Mouse (Mus musculus) natural killer cell, adult 2 months (primary cell): ENCODE measurements around the gene Syt16.

Experiments used
- DNase-seq, 2 experiments: peaks; one replicate each; pipeline ENCODE4 v3.0.0; 2022; ENCODE audit warnings: low spot score in 2 of 2

Syt16 gene

GRCm38 (mm10) chr12:73997297-73998127 lies at the start of gene Syt16:
Syt16 (plus strand) TSS chr12:73997661.
- no peak for DNase-seq

GRCm38 (mm10) chr12:73948415-73948814 lies 49.0 kb upstream of the Syt16 start:
- no peak for DNase-seq

- peak in 1 of 2 experiments; percentile 2 for DNase-seq
These were observed 48.0 kb upstream of the Syt16 start for GRCm38 (mm10) chr12:73949318-73950058.

DNA sequence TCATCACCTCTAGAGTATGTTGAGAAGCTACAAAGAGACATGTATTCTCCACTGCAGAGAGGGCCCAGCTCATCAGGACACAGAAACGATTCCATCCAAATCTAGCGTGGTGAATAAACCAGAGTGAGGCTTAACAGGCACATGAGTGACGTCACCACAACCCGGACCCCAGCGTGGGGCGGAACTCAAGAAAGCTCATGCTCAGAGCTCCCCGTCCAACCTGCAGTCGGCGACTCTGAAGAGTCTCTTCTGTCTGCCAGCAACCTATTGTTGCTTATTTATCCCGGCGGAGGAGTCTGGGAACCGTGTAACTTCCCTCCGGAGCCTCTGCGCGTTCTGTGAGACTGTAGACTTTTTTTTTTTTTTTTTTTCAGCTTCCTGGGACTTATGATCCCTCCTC lies 44.6 kb upstream of the Syt16 start:
- peak; percentile 32 to 47 for DNase-seq

GRCm38 (mm10) chr12:73953420-73954186 lies 43.9 kb upstream of the Syt16 start:
- no peak for DNase-seq

DNA sequence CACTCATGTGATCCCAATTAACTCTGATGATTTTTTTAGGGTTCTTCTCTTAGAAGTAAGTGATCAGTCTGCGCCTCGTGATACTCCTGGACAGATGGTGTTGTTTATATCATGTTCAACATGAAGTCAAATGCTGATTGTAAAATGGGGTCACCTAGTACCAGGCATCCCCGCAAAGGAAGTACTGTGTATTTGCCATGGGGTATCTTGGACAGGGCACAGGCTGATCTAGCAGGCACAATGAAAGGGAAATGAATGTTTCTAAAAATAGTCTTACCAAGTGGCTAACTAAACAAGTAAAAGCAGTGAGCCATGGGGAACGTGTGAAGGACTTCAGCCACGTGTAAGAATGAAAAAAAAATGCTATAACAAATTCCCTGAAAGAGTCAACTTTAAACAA lies 42.7 kb upstream of the Syt16 start:
- no peak for DNase-seq

GRCm38 (mm10) chr12:73957676-73958075 lies 39.8 kb upstream of the Syt16 start:
- no peak for DNase-seq

GRCm38 (mm10) chr12:73958830-73959229 lies 38.6 kb upstream of the Syt16 start:
- DNase-seq, result no peak

- peak; percentile 96 to 97 for DNase-seq
These were observed 32.9 kb upstream of the Syt16 start, which contains the start of gene Snapc1 for GRCm38 (mm10) chr12:73964291-73965281. Snapc1 (plus strand) TSS chr12:73964481.

GRCm38 (mm10) chr12:73969142-73969541 lies 28.3 kb upstream of the Syt16 start:
- DNase-seq, result no peak

DNA sequence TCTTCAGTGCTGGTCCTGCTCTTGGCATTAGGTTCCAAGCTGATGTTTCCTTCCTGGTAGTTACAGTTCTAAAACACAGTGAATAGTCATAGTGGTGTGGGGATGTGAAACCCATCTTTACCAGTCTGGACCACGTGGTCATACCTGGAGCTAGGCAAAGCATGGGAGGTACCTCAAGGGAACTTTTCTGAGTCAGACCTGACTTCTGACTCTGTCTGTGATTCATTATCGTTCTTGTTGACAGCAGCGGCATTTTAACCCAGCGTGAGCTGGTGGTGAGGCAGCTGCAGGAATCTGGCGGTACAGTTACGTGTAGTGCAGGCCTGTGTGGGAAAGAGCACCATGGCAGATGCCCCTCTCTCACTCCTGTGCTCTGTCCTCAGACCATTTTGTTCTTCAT lies 22.9 kb upstream of the Syt16 start:
- no peak for DNase-seq

DNA sequence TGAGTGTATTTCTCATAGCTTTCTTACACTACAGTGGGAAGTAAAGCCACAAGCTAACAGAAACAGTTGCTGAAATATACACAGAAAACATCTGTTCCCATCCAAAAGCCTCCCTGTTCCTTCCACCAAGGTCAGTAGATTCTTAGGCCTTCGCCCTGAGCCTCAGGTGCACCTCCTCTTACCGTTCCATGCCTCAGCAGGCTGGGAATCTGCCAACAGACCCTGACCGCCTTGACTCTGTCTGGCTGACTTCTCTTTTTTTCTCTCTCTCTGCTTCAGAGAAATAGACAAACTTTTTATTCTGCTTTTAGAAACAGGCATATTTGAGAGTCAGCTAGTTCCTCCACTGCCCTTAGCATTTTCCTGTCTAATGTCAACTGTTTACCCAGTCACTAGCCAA lies 19.3 kb upstream of the Syt16 start:
- no peak for DNase-seq

GRCm38 (mm10) chr12:73979667-73980066 lies 17.8 kb upstream of the Syt16 start:
- DNase-seq, result no peak

DNA sequence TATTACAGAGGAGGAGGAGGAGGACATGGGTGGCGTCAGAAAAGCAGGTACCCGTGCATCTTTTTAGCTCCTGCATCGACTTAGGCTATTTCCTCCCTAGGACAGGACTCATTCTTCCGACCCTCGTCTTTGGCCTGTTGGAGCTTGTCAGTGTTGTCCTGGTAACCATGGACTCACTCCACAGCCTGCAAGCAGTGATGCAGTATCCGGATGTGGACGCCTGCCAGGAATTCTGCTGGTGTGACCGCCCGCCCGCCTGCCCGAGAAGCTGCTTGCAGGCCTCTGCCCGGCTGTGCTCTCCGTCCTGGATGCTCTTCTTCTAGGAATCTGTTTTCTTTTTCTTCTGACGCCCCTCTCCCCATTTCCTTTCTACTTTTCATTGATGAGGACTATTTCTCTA lies 14.9 kb upstream of the Syt16 start:
- DNase-seq, result no peak

GRCm38 (mm10) chr12:73986299-73986698 lies 11.2 kb upstream of the Syt16 start:
- no peak for DNase-seq

- no peak for DNase-seq
These were observed 9.0 kb upstream of the Syt16 start for GRCm38 (mm10) chr12:73988393-73989008.

- peak; percentile 15 to 56 for DNase-seq
These were observed 7.9 kb upstream of the Syt16 start for GRCm38 (mm10) chr12:73989594-73989993.

DNA sequence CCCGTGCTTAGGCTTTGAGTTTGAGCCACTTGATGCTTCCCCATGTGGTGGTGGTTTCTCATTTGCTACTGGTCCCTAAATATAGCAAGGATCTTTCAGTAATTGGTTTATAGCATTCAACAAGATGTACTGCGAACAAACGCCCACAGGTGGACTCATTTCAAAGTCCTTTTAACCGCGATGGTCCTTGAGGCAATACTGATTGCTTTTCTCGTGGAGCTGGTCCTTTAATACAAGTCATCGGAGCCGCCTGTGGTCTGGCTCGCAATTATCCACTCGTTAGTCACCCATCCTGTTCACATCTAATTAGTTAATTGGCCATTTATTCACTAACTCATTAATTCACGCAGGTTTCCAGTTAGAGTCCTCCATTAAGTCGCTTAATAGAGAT lies 560 bp upstream of the Syt16 start:
- no peak for DNase-seq

DNA sequence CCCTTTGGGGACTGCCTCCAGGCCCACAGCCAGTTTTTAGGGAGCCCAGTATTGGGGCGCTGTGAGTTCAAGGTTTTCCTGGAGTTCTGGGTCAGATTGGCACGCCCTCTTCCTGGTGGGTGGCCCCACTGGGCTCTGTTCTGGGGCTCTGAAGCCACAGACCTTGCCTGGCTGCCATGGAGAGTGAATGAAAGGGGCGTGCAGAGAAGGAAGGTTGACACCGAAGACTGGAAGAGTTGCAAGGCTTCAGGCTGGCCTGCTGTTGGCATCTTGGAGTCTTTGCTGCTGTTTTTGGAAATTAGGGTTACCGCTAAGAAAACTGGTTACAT lies 631 bp downstream of the Syt16 start:
- DNase-seq, result no peak

DNA sequence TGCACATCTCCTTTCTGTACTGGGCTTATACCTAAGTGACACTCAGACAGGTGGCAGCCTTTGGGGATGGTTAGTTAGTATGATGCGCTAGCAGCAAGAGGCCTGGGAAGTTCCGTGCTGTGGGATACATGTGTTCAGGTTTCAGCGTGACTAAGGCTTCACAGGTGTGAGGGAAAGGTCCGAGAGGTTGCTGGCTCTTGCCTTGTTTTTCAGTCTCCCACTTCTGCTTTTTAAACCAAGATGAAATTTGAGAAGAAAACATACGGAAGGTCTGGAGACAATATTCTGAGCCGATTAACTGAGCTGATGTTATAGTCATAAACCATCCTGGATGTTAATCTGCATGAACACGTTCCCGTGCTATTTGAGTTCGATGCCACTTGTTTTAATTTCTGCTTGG lies 5.0 kb downstream of the Syt16 start:
- no peak for DNase-seq

GRCm38 (mm10) chr12:74009448-74009911 lies 12.0 kb downstream of the Syt16 start:
- DNase-seq, result peak; percentile 8 to 12
